Comparison of ENCODE assay signal across 8 mouse cellular contexts in genomic region chr4:36950021-36950751, GRCm38 (mm10). TPM values are rescaled to one million over a fixed set of nuclear protein-coding genes. Genes with fewer than 3 reads are reported as not detected.
A peak's percentile ranks its signal among the peaks of the same experiment; 100 is the strongest.
DNase-seq lines count a peak whose midpoint lies in the region; ATAC-seq and TF ChIP-seq lines count a peak whose summit lies in the region.

No protein-coding gene starts in this region.

- WGBS in heart, embryonic 14.5 days: under 1% methylated on average over 43 of the region's 43 CpGs
- WGBS in liver, embryonic 16.5 days (ENCODE audit: insufficient replicate concordance): 2% methylated on average over 42 of the region's 43 CpGs

- no peaks in the 10 kb centered on the region for H3K9me3 ChIP-seq in heart, embryonic 14.5 days (ENCODE audit: control insufficient read depth, low read length)
- no peaks in the 10 kb centered on the region for H3K9me3 ChIP-seq in liver, embryonic 16.5 days (replicated peaks; ENCODE audit: control insufficient read depth, low read length)

- H3K36me3 ChIP-seq in heart, embryonic 14.5 days (ENCODE audit: control insufficient read depth, insufficient read depth, low read length): no peaks in the 10 kb centered on the region
- H3K36me3 ChIP-seq in liver, embryonic 16.5 days (ENCODE audit: control insufficient read depth, insufficient read depth): no peaks in the 10 kb centered on the region

- peaks cover 5 to 10% of the 10 kb centered on the region in 2 experiments; a peak in 2 of 4 replicates for H3K4me1 ChIP-seq in heart, embryonic 14.5 days (ENCODE audit: control insufficient read depth in 2 of 2, insufficient read depth in 2 of 2, low read length in 2 of 2)
- no peaks in the 10 kb centered on the region for H3K4me1 ChIP-seq in liver, embryonic 16.5 days (ENCODE audit: control insufficient read depth, low read depth, low read length)

- no peak overlapping the region for H3K27ac ChIP-seq in heart, embryonic 14.5 days (replicated peaks in 1 of 2; ENCODE audit: control insufficient read depth in 1 of 2, insufficient read depth in 1 of 2, low read depth in 2 of 2, low read length in 2 of 2)
- peak overlapping the region; percentile 90 for H3K27ac ChIP-seq in layer of hippocampus, adult 2 months
- no peak overlapping the region for H3K27ac ChIP-seq in liver, embryonic 16.5 days (ENCODE audit: low read length)

- peak overlapping the region; percentile 90 for H3K4me2 ChIP-seq in heart, embryonic 14.5 days (ENCODE audit: low read length)
- H3K4me2 ChIP-seq in liver, embryonic 16.5 days (ENCODE audit: low read depth, low read length): peak overlapping the region; percentile 36

- ATAC-seq in heart, embryonic 14.5 days (ENCODE audit: insufficient number of reproducible peaks, insufficient read depth, low FRiP score, low read depth): peak; percentile 68; the same call in 1 of the 2 replicates
- ATAC-seq in liver, embryonic 16.5 days (ENCODE audit: low read depth): peak; percentile 51

- H3K4me3 ChIP-seq in heart, embryonic 14.5 days (ENCODE audit: control insufficient read depth in 1 of 2, insufficient read depth in 1 of 2, low read depth in 1 of 2, low read length in 2 of 2): peak overlapping the region; percentile 41 to 44
- H3K4me3 ChIP-seq in layer of hippocampus, adult 2 months: peak overlapping the region; percentile 74
- H3K4me3 ChIP-seq in liver, embryonic 16.5 days (ENCODE audit: low read depth, low read length): peak overlapping the region; percentile 28; the same call in 1 of the 2 replicates

- peak; percentile 92 for TF ChIP-seq CTCF in layer of hippocampus, adult 2 months (conservative IDR thresholded peaks at IDR 0.05)

- H3K9ac ChIP-seq in heart, embryonic 14.5 days (ENCODE audit: low read length): peak overlapping the region; percentile 48; the same call in 1 of the 2 replicates
- H3K9ac ChIP-seq in liver, embryonic 16.5 days (ENCODE audit: low read depth, low read length): no peak overlapping the region

- H3K27me3 ChIP-seq in heart, embryonic 14.5 days (ENCODE audit: control insufficient read depth, insufficient read depth, low read length): peaks cover 59% of the 10 kb centered on the region
- peaks cover 40% of the 10 kb centered on the region for H3K27me3 ChIP-seq in liver, embryonic 16.5 days (ENCODE audit: control insufficient read depth, insufficient read depth, low read depth, low read length)

- peak; percentile 3 for DNase-seq in thymus, postnatal 14 days
- no peak for DNase-seq in thymus, postnatal 25 days
- DNase-seq in embryo, embryonic 11.5 days (ENCODE audit: low read depth, low spot score): peak; percentile 63
- DNase-seq in layer of hippocampus, adult 2 months (ENCODE audit: low spot score in 2 of 2): peak; percentile 70 to 82
- peak; percentile 82 to 83 for DNase-seq in right cerebral cortex, adult 2 months (ENCODE audit: low spot score in 2 of 2)
- no peak for DNase-seq in MN1 (ENCODE audit: low spot score)

RNA-seq across cellular contexts. Expression of gene Lingo2, which starts 1.4 kb away (rescaled TPM):
- 0.34 and 0.39 TPM in 2 replicates for polyA plus RNA-seq in heart, embryonic 14.5 days (2014; fragmentation: Nextera tagmentation; extraction: Ambion mirVana)
- 10 to 100 TPM; 44.8 to 56.5 TPM for total RNA-seq in layer of hippocampus, adult 2 months (2021)
- not detected in 2 replicates for polyA plus RNA-seq in liver, embryonic 16.5 days (2015; fragmentation: Nextera tagmentation; extraction: Ambion mirVana)

Comparison
In these comparisons a context has a peak if more than half of its experiments do, and no peak if none do; other contexts are left out.
1. DNase-seq: peak in thymus, postnatal 14 days (single experiment), embryo, embryonic 11.5 days (single experiment), layer of hippocampus, adult 2 months (2 of 2) and right cerebral cortex, adult 2 months (2 of 2); none in thymus, postnatal 25 days (single experiment) and MN1 (single experiment).
2. Peak in every context shown above with its lines, with median percentiles within 50 percentile points of each other: H3K4me3 ChIP-seq.